Mouse (Mus musculus): ENCODE measurements at regions not wholly inside any gene's neighbourhood (a gene's known extent, or its start where the extent isn't known, plus 50 kb on each side); places are given as distances from the start of the nearest gene placed in this dataset.

- TF ChIP-seq CTCF (IDR thresholded peaks at IDR 0.05) = no peak
- Histone ChIP-seq H3K4me3 (no peak overlapping the region), H3K27ac (no peak overlapping the region)
- intact Hi-C loops (cut with DNase I) = no loop called here
- no peak for DNase-seq (ENCODE audit: extremely low spot score in 1 of 2, low spot score in 2 of 2)
Observed at GRCm38 (mm10) chr12:30510861-30511260, 73.4 kb upstream of the Tmem18 start.

DNA sequence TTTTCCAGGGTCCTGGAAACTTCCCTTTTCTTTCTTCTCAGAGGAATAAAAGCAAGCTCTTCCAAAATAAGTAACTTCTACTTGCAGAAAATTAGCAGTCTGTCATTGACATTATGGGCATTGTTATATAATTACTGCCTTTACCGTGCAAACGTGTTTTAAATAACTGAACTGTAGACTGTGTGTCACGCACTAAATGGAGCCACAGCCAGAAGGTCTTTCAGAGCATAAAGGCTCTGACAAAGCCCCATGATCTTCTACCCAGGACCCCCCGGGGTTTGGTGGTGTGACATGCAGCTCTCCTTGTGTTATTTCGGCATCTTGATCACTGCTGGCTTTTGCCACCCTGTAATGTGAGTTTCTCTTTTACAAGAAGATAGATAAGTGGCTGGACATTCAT, 100.9 kb upstream of the Tmem18 start:
- intact Hi-C loops (cut with DNase I) = no loop called here
- Histone ChIP-seq H3K4me3 (no peak overlapping the region), H3K27ac (no peak overlapping the region)
- no peak for DNase-seq (ENCODE audit: extremely low spot score in 1 of 2, low spot score in 2 of 2)
- no peak for TF ChIP-seq CTCF (IDR thresholded peaks at IDR 0.05)

DNA sequence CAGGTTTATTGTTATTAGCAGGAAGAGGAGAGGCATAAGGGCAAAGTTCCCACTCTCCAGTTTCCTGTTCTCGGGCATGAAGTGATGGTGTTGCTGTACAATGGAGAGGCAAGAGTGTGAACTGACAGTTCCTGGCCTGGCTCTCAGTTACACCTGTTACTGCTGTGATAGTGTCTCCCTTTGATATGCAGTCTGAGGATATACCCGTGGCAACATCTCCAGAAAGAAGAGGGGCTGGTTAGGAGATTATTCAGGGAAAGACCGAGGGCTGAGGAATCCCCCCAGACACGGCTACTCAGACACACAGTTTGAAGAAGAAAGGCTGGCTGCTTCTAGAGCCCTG, 100.3 kb upstream of the Sntg2 start:
- Histone ChIP-seq H3K27ac (no peak overlapping the region), H3K4me3 (no peak overlapping the region)
- no peak for TF ChIP-seq CTCF (IDR thresholded peaks at IDR 0.05)
- intact Hi-C loops (cut with DNase I) = no loop called here
- DNase-seq (ENCODE audit: extremely low spot score in 1 of 2, low spot score in 2 of 2) = no peak

DNA sequence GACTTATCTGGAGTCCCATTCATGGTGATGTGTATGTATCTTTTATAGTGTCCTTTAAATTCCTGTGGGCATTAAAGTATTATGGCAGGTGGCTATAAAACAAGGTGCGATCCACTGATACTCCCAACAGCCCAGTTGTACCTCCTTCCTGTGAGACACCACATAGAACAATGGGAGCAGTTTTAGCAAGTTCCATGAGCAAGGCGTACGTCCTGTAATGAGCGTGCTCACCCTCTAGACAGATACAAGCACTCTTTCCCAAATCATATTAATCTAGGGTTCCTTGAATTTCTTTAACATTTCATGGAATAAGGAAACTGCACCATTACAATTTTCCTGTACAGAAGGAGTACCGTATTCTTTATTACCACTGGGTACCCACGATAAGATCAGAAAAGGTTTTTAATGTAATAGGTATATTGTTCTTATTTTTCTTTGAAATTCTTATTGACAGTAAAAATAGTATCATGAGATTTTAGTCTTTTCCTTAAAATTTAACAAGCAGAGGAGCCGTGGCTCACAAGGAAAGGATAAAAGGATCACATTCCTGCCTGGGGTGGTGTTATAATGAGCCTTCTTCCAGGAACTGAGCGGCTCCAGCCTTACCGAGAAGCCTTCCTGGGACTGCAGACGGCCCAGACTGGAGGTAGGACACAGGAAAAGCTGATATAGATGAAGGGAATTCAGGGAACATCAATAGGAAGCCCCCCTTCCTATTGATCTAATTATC, 99.7 kb upstream of the Sntg2 start:
- Histone ChIP-seq H3K27ac (no peak overlapping the region), H3K4me3 (no peak overlapping the region)
- intact Hi-C loops (cut with DNase I) = no loop called here
- TF ChIP-seq CTCF (IDR thresholded peaks at IDR 0.05) = no peak
- no peak for DNase-seq (ENCODE audit: extremely low spot score in 1 of 2, low spot score in 2 of 2)

- intact Hi-C loops (cut with DNase I) = no loop called here
- DNase-seq (ENCODE audit: extremely low spot score in 1 of 2, low spot score in 2 of 2) = no peak
- no peak overlapping the region for H3K27ac ChIP-seq
- H3K4me3 ChIP-seq = no peak overlapping the region
- TF ChIP-seq CTCF (IDR thresholded peaks at IDR 0.05) = no peak
Observed at GRCm38 (mm10) chr12:30467186-30467585, 94.0 kb upstream of the Sntg2 start.

- no peak overlapping the region for H3K4me3 ChIP-seq
- intact Hi-C loops (cut with DNase I) = loop anchor here (5.0 kb wide), 1 partner anchor 127 kb away; no protein-coding TSS in a partner anchor
- no peak for DNase-seq (ENCODE audit: extremely low spot score in 1 of 2, low spot score in 2 of 2)
Observed at GRCm38 (mm10) chr12:30450614-30451013, 77.4 kb upstream of the Sntg2 start.

DNA sequence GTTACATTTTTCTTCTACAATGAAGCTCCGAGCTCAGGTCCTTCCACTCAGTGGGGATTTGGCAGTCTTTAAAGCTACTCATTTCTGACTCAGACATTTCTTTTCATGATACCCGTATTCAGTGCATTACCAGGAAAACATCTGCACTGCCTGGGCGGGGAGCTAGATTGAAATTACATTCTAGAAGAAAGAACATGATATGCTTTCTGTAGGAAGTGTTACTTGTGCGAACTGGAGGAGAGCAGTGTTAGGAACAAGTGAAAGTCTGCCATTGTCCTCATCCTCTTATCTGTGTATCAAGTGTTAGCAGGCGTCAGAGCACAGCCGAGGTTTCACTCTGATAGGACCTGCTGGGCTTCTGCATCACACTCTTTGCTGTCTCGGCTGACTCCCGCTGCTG, 61.7 kb upstream of the Sntg2 start:
- no peak overlapping the region for H3K4me3 ChIP-seq
- DNase-seq (ENCODE audit: extremely low spot score in 1 of 2, low spot score in 2 of 2) = peak; percentile 26 to 34
- no peak overlapping the region for H3K27ac ChIP-seq
- intact Hi-C loops (cut with DNase I) = loop anchor here (2.0 kb wide), 1 partner anchor 50 kb away; no protein-coding TSS in a partner anchor
- no peak for TF ChIP-seq CTCF (IDR thresholded peaks at IDR 0.05)

More at GRCm38 (mm10) chr12:30450614-30451013, 77.4 kb upstream of the Sntg2 start:
- no peak overlapping the region for H3K27ac ChIP-seq
- TF ChIP-seq CTCF (IDR thresholded peaks at IDR 0.05) = peak; percentile 34

DNA sequence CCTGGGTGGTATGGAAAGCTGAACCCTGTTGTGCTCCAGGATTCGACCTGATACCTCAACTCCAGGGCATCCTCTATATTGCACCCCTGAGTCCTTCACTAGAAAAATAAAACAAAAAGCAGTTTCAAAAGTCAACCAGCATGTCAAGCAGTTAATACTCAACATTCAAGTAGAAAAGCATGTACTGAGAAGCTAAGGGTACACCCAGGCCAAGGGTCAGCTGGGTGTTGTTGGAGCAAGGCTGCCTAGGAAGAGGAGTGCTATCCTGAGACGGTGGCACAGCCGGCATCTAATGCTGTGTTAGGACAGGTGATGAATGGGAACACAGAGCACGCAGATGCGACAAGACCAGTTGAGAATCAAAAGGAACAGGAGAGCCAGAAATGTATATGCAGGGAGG, 59.7 kb upstream of the Sntg2 start:
- no peak for DNase-seq (ENCODE audit: extremely low spot score in 1 of 2, low spot score in 2 of 2)
- intact Hi-C loops (cut with DNase I) = no loop called here
- Histone ChIP-seq H3K27ac (no peak overlapping the region), H3K4me3 (no peak overlapping the region)
- TF ChIP-seq CTCF (IDR thresholded peaks at IDR 0.05) = no peak

DNA sequence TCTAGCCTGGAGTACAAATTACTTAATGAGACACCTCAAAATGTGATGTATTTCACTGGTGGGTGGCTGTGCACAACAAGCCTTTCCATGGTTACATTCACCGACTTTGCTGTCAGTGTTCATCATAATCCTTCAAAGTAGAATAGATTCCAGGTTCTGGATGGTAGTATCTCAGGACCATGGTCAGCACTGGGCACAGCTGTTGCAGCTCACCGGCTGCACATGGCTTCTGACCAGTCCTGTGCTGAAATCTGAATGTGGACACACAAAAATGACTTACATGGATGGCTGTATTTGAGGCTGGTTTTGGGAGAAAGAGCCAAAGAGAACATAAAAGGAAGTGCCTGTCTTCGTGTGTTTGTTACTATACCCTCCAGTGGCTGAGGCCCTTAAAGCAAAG, 57.5 kb upstream of the Sntg2 start:
- intact Hi-C loops (cut with DNase I) = no loop called here
- no peak for TF ChIP-seq CTCF (IDR thresholded peaks at IDR 0.05)

DNA sequence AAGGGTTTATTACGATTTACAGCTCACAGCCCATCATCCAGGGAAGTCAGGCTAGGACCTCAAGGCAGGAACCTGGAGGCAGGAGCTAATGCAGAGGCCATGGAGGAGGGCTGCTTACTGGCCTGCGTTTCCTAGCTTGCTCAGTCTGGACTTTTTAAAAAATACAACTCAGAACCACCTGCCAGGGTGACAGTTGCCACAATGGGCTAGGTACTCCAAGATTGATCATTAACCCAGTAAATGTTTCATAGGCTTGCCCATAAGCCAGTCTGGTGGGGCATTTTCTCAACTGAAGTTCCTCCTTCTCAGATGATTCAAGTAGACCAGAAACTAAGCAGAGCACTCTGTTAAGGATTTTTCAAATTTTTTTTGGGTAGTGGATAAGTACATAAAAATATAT, 52.1 kb upstream of the Sntg2 start:
- H3K27ac ChIP-seq = no peak overlapping the region
- TF ChIP-seq CTCF (IDR thresholded peaks at IDR 0.05) = no peak
- no peak for DNase-seq (ENCODE audit: extremely low spot score in 1 of 2, low spot score in 2 of 2)
- intact Hi-C loops (cut with DNase I) = no loop called here
- no peak overlapping the region for H3K4me3 ChIP-seq

More for the DNA sequence above, 57.5 kb upstream of the Sntg2 start:
- H3K27ac ChIP-seq = no peak overlapping the region
- no peak overlapping the region for H3K4me3 ChIP-seq
- DNase-seq (ENCODE audit: extremely low spot score in 1 of 2, low spot score in 2 of 2) = no peak

Small RNAs in the stretch of these regions (microRNA-seq; reads per million reads assigned to microRNA genes)
- gene Gm25865 = 0 reads per million in 2 experiments

Measured in left cerebral cortex, adult 2 months (tissue).